Mouse (Mus musculus) heart, postnatal 25 days (tissue): ENCODE data around the gene Tcf7. TPM values are rescaled to one million over a fixed set of nuclear protein-coding genes. Genes with fewer than 3 reads are reported as not detected.

ENCODE experiments used
- DNase-seq: peaks from one replicate; pipeline ENCODE4 v3.0.0; 2022; ENCODE audit warnings: low spot score
- intact Hi-C: fragments of 180-260 bp; cut with DNase I; formaldehyde crosslinking; loops from one replicate; pipeline ENCODE4 v1.15.1; 2025
- total RNA-seq, 2 experiments: library from RNA; stranded (reverse); gene quantifications; 2 replicates each; pipeline ENCODE4 v1.2.3; 2021

Tcf7 gene
- total RNA-seq = under 1 TPM; 0.70 to 0.75 TPM

GRCm38 (mm10) chr11:52282774-52283595 is at the start of gene Tcf7:
TSS of gene Tcf7 (minus strand) at chr11:52283014.
- no peak for DNase-seq
- intact Hi-C loops = no loop called here

GRCm38 (mm10) chr11:52327313-52327712 is 44.5 kb upstream of the Tcf7 start:
- intact Hi-C loops = no loop called here
- DNase-seq = no peak

GRCm38 (mm10) chr11:52324442-52325367 is 41.9 kb upstream of the Tcf7 start:
- intact Hi-C loops = no loop called here
- DNase-seq = no peak

- no peak for DNase-seq
Measured at GRCm38 (mm10) chr11:52321540-52321939, 38.7 kb upstream of the Tcf7 start.

GRCm38 (mm10) chr11:52320529-52320928 is 37.7 kb upstream of the Tcf7 start:
- intact Hi-C loops = no loop called here
- DNase-seq = no peak

More at GRCm38 (mm10) chr11:52321540-52321939, 38.7 kb upstream of the Tcf7 start:
- intact Hi-C loops = no loop called here

GRCm38 (mm10) chr11:52319664-52320063 is 36.9 kb upstream of the Tcf7 start:
- no peak for DNase-seq
- intact Hi-C loops = no loop called here

GRCm38 (mm10) chr11:52318445-52318844 is 35.6 kb upstream of the Tcf7 start:
- intact Hi-C loops = no loop called here
- no peak for DNase-seq

GRCm38 (mm10) chr11:52314102-52314793 is 31.4 kb upstream of the Tcf7 start:
- intact Hi-C loops = no loop called here
- no peak for DNase-seq

GRCm38 (mm10) chr11:52310709-52311108 is 27.9 kb upstream of the Tcf7 start:
- intact Hi-C loops = no loop called here
- DNase-seq = no peak

- intact Hi-C loops = no loop called here
- no peak for DNase-seq
Measured at GRCm38 (mm10) chr11:52309487-52309886, 26.7 kb upstream of the Tcf7 start.

GRCm38 (mm10) chr11:52306431-52306830 is 23.6 kb upstream of the Tcf7 start:
- intact Hi-C loops = no loop called here
- no peak for DNase-seq

GRCm38 (mm10) chr11:52305266-52305665 is 22.5 kb upstream of the Tcf7 start:
- no peak for DNase-seq
- intact Hi-C loops = no loop called here

- intact Hi-C loops = no loop called here
Measured at GRCm38 (mm10) chr11:52302668-52303067, 19.9 kb upstream of the Tcf7 start.

GRCm38 (mm10) chr11:52299687-52300086 is 16.9 kb upstream of the Tcf7 start:
- DNase-seq = no peak
- intact Hi-C loops = no loop called here

More at GRCm38 (mm10) chr11:52302668-52303067, 19.9 kb upstream of the Tcf7 start:
- no peak for DNase-seq

- intact Hi-C loops = no loop called here
- no peak for DNase-seq
Measured at GRCm38 (mm10) chr11:52298955-52299354, 16.1 kb upstream of the Tcf7 start.

- intact Hi-C loops = loop anchor here (1.0 to 2.0 kb wide), 3 partner anchors 35 to 77 kb away; no protein-coding TSS in a partner anchor
- DNase-seq = peak; percentile 31
Measured at GRCm38 (mm10) chr11:52297352-52297751, 14.5 kb upstream of the Tcf7 start.

- DNase-seq = no peak
- intact Hi-C loops = no loop called here
Measured at GRCm38 (mm10) chr11:52294103-52294502, 11.3 kb upstream of the Tcf7 start.

- no peak for DNase-seq
- intact Hi-C loops = no loop called here
Measured at GRCm38 (mm10) chr11:52292894-52293293, 10.1 kb upstream of the Tcf7 start.

- intact Hi-C loops = no loop called here
- DNase-seq = no peak
Measured at GRCm38 (mm10) chr11:52292346-52292745, 9.5 kb upstream of the Tcf7 start.

- intact Hi-C loops = loop anchor here (2.0 kb wide), 1 partner anchor 16 kb away; no protein-coding TSS in a partner anchor
- DNase-seq = no peak
Measured at GRCm38 (mm10) chr11:52286958-52287305, 4.1 kb upstream of the Tcf7 start.
